Mouse (Mus musculus) heart, postnatal 0 days (tissue): Measurements from ENCODE around the gene Adgrf1.

ENCODE experiments used
- CTCF ChIP-seq: IDR thresholded peaks from 2 replicates; pipeline ENCODE4 v1.5.1; 2016; ENCODE audit warnings: antibody characterized with exemption, control low read depth, low read depth
- EP300 ChIP-seq: IDR thresholded peaks from 2 replicates; pipeline ENCODE4 v1.6.1; 2016; ENCODE audit warnings: antibody characterized with exemption, low read depth

DNA sequence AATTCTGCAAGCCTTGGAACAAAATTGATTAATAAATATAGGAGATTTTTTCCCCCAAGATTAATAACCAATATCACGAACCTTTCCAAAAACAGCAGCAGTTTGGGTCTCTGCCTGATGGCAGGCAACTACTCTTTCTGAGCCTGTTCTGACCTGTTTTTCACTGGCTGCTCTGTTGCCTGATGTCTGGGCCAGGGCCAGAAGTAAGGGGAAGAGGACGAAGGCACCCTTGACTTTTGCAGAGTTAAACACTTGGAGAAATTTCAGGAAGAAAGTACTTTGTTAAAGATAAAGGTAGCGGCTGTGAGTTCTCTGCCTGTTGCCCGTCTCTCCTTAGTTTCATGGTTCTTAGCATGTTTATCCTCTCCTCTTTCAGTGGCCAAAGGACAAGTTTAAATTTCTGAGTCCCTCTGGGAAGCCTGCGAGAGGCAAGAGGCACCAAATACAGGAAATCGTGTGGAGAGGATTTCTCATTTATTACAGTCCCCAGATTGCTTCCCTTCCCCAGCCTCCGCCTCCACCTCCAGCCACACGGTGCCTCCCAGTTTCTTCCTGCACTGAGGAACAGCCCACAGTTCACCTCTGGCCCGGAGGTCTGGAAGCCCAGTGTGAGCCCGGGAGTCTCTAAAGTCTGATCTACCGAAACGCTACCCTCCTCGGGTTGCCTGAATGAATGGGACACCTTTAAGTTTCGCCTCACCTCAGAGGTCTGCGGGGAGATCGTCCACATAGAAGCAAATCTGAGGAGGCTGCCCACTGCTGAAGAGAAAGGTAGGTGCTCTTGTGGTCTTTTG, 89.9 kb downstream of the Adgrf1 start, which contains the start of gene Adgrf5:
- TF ChIP-seq EP300 (no peak), CTCF (no peak)
